Mouse (Mus musculus) macrophage (primary cell): Measurements from ENCODE around the gene Rgl1. TPM values are rescaled to one million over a fixed set of nuclear protein-coding genes. Genes with fewer than 3 reads are reported as not detected.
A peak's percentile ranks its signal among the peaks of the same experiment; 100 is the strongest.

Source experiments
- H3K27ac ChIP-seq: fragments of 350-480 bp; formaldehyde crosslinking; 2 replicates; pipeline ENCODE4 v1.9.0; 2021
- H3K36me3 ChIP-seq: fragments of 350-480 bp; formaldehyde crosslinking; 2 replicates; pipeline ENCODE4 v1.9.0; 2021; ENCODE audit errors: inconsistent target
- H3K4me3 ChIP-seq: fragments of 350-480 bp; formaldehyde crosslinking; 2 replicates; pipeline ENCODE4 v1.9.0; 2021; ENCODE audit errors: inconsistent target
- H3K79me2 ChIP-seq: fragments of 350-480 bp; formaldehyde crosslinking; 2 replicates; pipeline ENCODE4 v1.9.0; 2021; ENCODE audit errors: inconsistent target
- WGBS: methylation state at CpG from one replicate; pipeline ENCODE4 v1.1.7; 2026; ENCODE audit warnings: inconsistent platforms; ENCODE audit not compliant: missing documents; 5-methylcytosine and 5-hydroxymethylcytosine counted together
- polyA plus RNA-seq: library from polyadenylated mRNA; stranded (reverse); fragments of 250-400 nt; gene quantifications from 3 replicates; pipeline ENCODE4 v1.2.4, GENCODE M21; 2018; ENCODE audit warnings: inconsistent platforms

The Rgl1 gene
- polyA plus RNA-seq, 1 experiment from 2014 or later = 74.0 TPM

DNA sequence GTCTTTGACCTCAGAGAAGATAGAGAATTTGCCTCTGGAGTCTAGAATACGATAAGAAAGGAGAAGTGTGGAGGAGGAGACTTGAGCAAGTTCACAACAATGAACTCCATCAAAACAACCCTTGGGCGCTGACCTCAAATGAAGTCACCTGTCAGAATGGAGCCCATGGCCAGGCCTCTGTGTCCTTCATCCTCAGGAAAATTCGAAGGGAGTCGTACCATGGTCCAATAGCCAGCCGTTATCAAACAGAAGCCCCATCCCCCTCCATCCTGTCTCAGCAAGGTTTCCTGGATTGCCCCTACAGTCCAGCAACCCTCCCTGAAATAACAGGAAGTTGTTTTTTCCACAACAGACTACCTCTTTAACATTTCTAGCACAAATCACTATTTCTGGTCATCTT is 171.5 kb downstream of the Rgl1 start:
- H3K4me3 ChIP-seq = no peak overlapping the region
- peaks cover 93% of the 10 kb centered on the region; the same call in 1 of the 2 replicates for H3K79me2 ChIP-seq
- H3K27ac ChIP-seq = no peak overlapping the region
- 25% methylated on average over 5 of the region's 5 CpGs for WGBS
- H3K36me3 ChIP-seq = peaks cover 7% of the 10 kb centered on the region; the same call in 1 of the 2 replicates

- WGBS = 73% methylated on average over 9 of the region's 9 CpGs
- H3K4me3 ChIP-seq = no peak overlapping the region
- H3K79me2 ChIP-seq = peaks cover 98% of the 10 kb centered on the region; the same call in 1 of the 2 replicates
- peaks cover 12% of the 10 kb centered on the region; the same call in 1 of the 2 replicates for H3K36me3 ChIP-seq
- no peak overlapping the region for H3K27ac ChIP-seq
Observed at GRCm38 (mm10) chr1:152593831-152594549, 172.2 kb downstream of the Rgl1 start.

GRCm38 (mm10) chr1:152593382-152593781 is 172.8 kb downstream of the Rgl1 start:
- 99% methylated on average over 7 of the region's 7 CpGs for WGBS
- Histone ChIP-seq H3K4me3 (no peak overlapping the region), H3K79me2 (peaks cover 98% of the 10 kb centered on the region; the same call in 1 of the 2 replicates), H3K27ac (no peak overlapping the region), H3K36me3 (peaks cover 13% of the 10 kb centered on the region; the same call in 1 of the 2 replicates)

- Histone ChIP-seq H3K4me3 (no peak overlapping the region), H3K27ac (no peak overlapping the region), H3K36me3 (peaks cover 13% of the 10 kb centered on the region; the same call in 1 of the 2 replicates), H3K79me2 (peaks cover 98% of the 10 kb centered on the region; the same call in 1 of the 2 replicates)
- 36% methylated on average over 6 of the region's 6 CpGs for WGBS
Observed at GRCm38 (mm10) chr1:152592609-152593008, 173.5 kb downstream of the Rgl1 start.

- Histone ChIP-seq H3K27ac (no peak overlapping the region), H3K79me2 (peaks cover 91% of the 10 kb centered on the region; the same call in 1 of the 2 replicates), H3K36me3 (peaks cover 18% of the 10 kb centered on the region; the same call in 1 of the 2 replicates), H3K4me3 (no peak overlapping the region)
- 83% methylated on average over 13 of the region's 15 CpGs for WGBS
Observed at GRCm38 (mm10) chr1:152591746-152592498, 174.2 kb downstream of the Rgl1 start.

DNA sequence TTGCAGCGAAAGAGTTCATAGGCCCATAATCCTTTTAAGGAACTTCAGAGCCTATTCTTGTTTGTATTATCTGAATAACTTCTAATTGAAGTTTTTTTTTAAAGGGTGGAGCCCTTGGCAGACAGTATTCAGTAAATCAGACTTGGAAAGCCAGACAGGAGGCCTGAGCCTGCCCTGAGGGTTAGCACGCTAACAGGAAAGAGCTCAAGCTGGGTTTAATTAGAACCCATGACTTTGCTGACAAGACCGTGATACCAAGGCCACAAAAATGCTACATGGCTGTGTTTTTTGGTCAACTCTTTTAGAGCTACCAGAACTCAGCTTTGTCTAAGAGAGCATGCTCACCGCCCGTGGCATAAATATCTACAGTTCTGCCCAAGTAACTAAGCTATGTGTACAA is 175.8 kb downstream of the Rgl1 start:
- Histone ChIP-seq H3K4me3 (no peak overlapping the region), H3K79me2 (peaks cover 75% of the 10 kb centered on the region; the same call in 1 of the 2 replicates), H3K27ac (no peak overlapping the region), H3K36me3 (peaks cover 30% of the 10 kb centered on the region)
- 97% methylated on average over 5 of the region's 5 CpGs for WGBS

DNA sequence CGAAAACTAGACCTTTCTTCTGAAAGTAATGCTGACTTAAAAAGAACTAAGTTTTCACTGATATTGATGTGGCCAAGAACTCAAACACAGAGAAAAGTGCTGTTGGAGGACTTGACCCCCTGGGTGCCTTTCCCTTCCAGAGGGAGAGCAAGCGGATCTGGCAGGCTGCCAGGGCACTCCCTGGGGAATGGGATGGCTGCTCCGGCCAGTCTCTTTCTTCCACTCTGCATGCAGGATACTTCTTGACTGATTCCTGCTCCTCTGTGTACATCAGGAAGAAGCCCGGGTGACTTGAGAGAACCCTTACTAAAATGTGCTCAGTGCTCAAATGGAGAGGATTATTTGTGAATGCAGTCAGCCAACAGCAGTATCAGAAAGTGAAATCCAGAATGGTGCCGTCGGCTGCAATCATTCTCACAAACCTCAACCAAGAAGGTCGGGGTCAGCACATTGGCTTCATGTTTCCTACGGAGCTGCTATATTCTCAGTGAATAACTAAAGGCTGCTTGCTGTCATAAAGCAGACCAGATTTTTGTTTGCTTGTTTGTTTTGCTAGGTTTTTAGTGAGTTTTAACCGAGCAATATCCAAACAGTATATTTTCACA is 176.7 kb downstream of the Rgl1 start:
- Histone ChIP-seq H3K36me3 (peaks cover 30% of the 10 kb centered on the region), H3K4me3 (no peak overlapping the region), H3K27ac (no peak overlapping the region), H3K79me2 (peaks cover 72% of the 10 kb centered on the region; the same call in 1 of the 2 replicates)
- 96% methylated on average over 9 of the region's 9 CpGs for WGBS

GRCm38 (mm10) chr1:152587431-152587830 is 178.7 kb downstream of the Rgl1 start:
- no peak overlapping the region for H3K4me3 ChIP-seq
- H3K79me2 ChIP-seq = peaks cover 68% of the 10 kb centered on the region; the same call in 1 of the 2 replicates
- H3K27ac ChIP-seq = no peak overlapping the region
- H3K36me3 ChIP-seq = peaks cover 23% of the 10 kb centered on the region
- WGBS = 88% methylated on average over 3 of the region's 3 CpGs

- Histone ChIP-seq H3K4me3 (no peak overlapping the region), H3K79me2 (peaks cover 55% of the 10 kb centered on the region; the same call in 1 of the 2 replicates), H3K27ac (no peak overlapping the region), H3K36me3 (peaks cover 23% of the 10 kb centered on the region)
- WGBS = 22% methylated on average over 7 of the region's 7 CpGs
Observed at GRCm38 (mm10) chr1:152585385-152585984, 180.7 kb downstream of the Rgl1 start.

GRCm38 (mm10) chr1:152584933-152585332 is 181.2 kb downstream of the Rgl1 start:
- Histone ChIP-seq H3K4me3 (no peak overlapping the region), H3K36me3 (peaks cover 23% of the 10 kb centered on the region), H3K27ac (no peak overlapping the region), H3K79me2 (peaks cover 55% of the 10 kb centered on the region; the same call in 1 of the 2 replicates)
- 45% methylated on average over 8 of the region's 8 CpGs for WGBS

- Histone ChIP-seq H3K4me3 (no peak overlapping the region), H3K27ac (peak overlapping the region; percentile 60), H3K36me3 (peaks cover 10% of the 10 kb centered on the region), H3K79me2 (peaks cover 70% of the 10 kb centered on the region; the same call in 1 of the 2 replicates)
- 63% methylated on average over 13 of the region's 13 CpGs for WGBS
Observed at GRCm38 (mm10) chr1:152581127-152581905, 184.8 kb downstream of the Rgl1 start.

DNA sequence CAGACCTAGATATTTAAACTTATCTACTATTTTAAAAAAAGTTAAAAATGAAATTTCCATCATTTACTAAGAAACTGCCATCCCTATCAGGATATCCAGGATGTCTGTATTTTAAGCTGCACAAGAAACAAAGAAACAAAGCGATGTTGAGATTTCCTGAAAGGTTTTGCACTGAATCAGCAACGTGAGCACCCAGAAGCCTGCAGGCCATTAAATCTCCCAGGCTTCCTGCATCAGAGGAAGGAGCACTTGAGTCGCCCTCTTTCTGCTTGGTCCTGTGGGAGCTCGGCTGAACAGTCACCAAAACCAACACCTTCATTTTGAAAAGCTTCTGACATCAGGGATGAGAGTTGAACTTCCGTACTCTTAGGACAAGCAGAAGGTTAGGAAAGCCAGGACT is 187.2 kb downstream of the Rgl1 start:
- H3K36me3 ChIP-seq = peaks cover 5% of the 10 kb centered on the region; the same call in 1 of the 2 replicates
- 79% methylated on average over 5 of the region's 5 CpGs for WGBS

GRCm38 (mm10) chr1:152578108-152578721 is 187.9 kb downstream of the Rgl1 start:
- WGBS = 94% methylated on average over 19 of the region's 19 CpGs
- H3K36me3 ChIP-seq = peaks cover 5% of the 10 kb centered on the region; the same call in 1 of the 2 replicates
- H3K27ac ChIP-seq = no peak overlapping the region
- H3K79me2 ChIP-seq = peaks cover 69% of the 10 kb centered on the region; the same call in 1 of the 2 replicates
- H3K4me3 ChIP-seq = no peak overlapping the region

More for the DNA sequence above, 187.2 kb downstream of the Rgl1 start:
- Histone ChIP-seq H3K79me2 (peaks cover 71% of the 10 kb centered on the region; the same call in 1 of the 2 replicates), H3K4me3 (no peak overlapping the region), H3K27ac (no peak overlapping the region)
